Mouse (Mus musculus) bone marrow, adult 2 months (tissue): ENCODE results near the gene Gm49333. TPM values are rescaled to one million over a fixed set of nuclear protein-coding genes. Genes with fewer than 3 reads are reported as not detected.
A peak's percentile ranks its signal among the peaks of the same experiment; 100 is the strongest.

Experiments used
- H3K27ac ChIP-seq: fragments of 200-500 bp; 2 replicates; pipeline ENCODE4 v1.5.1; 2012; ENCODE audit warnings: low read depth, mild to moderate bottlenecking, control low read depth, inconsistent platforms, low read length; ENCODE audit not compliant: control insufficient read depth, poor library complexity, insufficient read depth
- H3K4me1 ChIP-seq: fragments of 200-500 bp; 2 replicates; pipeline ENCODE4 v1.6.1; 2011; ENCODE audit warnings: low read length; ENCODE audit not compliant: control insufficient read depth, insufficient read depth
- H3K4me3 ChIP-seq: fragments of 200-500 bp; replicated peaks from 2 replicates; pipeline ENCODE3; 2011; ENCODE audit warnings: mild to moderate bottlenecking, low read depth, low read length, control low read depth; ENCODE audit not compliant: control insufficient read depth
- CTCF ChIP-seq: fragments of 200-500 bp; IDR thresholded peaks from 2 replicates; pipeline ENCODE4 v1.5.1; 2011; ENCODE audit warnings: low read length, control low read depth; ENCODE audit not compliant: control insufficient read depth, insufficient read depth
- POLR2A ChIP-seq: fragments of 200-500 bp; IDR thresholded peaks from 2 replicates; pipeline ENCODE4 v1.6.1; 2011; ENCODE audit warnings: low read depth, mild to moderate bottlenecking, control low read depth, low read length, borderline replicate concordance; ENCODE audit not compliant: control insufficient read depth
- WGBS: fragments of 180-500 bp; shearing (Covaris S2); methylation state at CpG from one replicate; pipeline ENCODE4 v1.1.7; 2018; 5-methylcytosine and 5-hydroxymethylcytosine counted together
- polyA plus RNA-seq: library from polyadenylated mRNA; stranded (reverse); fragments of >200 nt; gene quantifications from 2 replicates; pipeline ENCODE4 v1.2.4, GENCODE M21; 2011; ENCODE audit warnings: low replicate concordance; ENCODE audit not compliant: missing spikeins, insufficient read depth, insufficient read length

Gene Gm49333
- polyA plus RNA-seq, 1 experiment = not detected

DNA sequence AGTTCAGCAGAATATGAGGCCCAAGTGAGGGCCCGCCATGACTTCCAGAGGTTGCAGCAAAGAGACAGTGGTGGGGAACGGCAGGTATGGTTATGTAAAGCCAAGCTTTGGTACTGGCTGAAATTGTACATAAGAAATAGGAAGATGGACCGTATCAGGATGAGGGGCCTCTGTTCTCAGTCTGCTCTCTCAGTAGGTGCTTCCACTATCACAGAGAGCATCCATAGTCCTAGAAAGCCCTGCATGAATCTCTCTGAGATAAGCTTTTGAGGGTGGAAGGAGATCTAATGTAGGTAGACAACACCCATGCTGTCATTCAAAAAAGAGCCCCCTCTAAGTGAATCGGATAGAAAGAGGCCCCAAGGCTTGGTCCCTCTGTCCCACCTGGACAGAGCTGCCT lies 15.7 kb upstream of the Gm49333 start:
- WGBS = 84% methylated on average over 4 of the region's 4 CpGs
- no peaks in the 10 kb centered on the region for H3K4me1 ChIP-seq
- no peak overlapping the region for H3K4me3 ChIP-seq
- TF ChIP-seq CTCF = no peak
- no peak for TF ChIP-seq POLR2A
- no peak overlapping the region for H3K27ac ChIP-seq

DNA sequence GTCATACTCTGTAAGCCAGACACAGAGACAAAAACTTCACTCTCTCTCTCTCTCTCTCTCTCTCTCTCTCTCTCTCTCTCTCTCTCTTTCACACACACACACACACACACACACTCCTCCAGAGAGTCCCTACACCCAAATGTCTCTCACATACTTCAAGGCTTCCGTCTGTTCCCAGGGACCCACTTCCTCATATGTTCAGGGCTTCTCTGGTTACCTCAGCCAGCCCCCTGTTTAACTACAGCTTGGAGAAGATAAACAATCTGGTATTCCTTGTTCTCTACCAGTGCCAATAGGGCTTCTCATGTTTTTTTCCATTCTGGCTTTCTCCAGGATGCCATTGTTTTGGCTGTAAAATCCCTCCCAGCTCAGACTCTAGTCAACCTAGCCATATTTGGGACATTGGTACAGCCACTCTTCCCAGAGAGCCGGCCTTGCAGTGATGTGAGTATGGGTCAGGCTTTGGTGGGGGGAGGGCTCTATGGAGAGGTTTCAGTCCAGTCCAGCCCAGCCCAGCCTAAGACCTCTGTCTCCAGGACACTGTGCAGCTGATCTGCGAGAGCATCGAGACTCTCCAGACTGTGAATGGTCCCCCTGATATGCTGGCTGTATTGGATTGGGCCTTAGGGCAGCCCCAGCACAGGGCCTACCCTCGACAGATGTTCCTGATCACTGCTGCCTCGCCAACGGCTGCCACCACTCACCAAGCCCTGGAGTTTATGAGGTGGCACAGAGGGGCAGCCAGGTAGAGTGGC lies 14.5 kb upstream of the Gm49333 start:
- TF ChIP-seq CTCF (no peak), POLR2A (no peak)
- WGBS = 65% methylated on average over 7 of the region's 7 CpGs
- Histone ChIP-seq H3K27ac (no peak overlapping the region), H3K4me1 (no peaks in the 10 kb centered on the region), H3K4me3 (no peak overlapping the region)

DNA sequence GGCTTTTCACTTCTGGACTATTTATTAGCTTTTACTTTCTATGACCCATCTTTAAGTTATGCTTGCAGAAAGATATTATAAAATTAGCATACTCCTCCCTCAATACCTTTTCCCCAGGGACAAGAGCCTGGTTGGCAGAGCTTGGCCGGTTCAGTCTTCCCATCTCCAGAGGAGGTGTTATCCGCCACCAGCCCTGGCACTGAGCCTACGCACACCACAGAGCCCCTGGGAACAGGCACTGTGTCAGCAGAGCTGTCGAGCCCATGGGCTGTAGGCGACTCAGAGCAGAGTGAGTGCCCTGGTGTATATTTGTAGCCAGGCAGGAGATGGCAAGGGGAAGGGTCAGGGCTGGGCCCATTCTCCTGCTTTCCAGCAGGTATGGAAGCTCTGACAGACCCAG lies 10.9 kb upstream of the Gm49333 start:
- H3K27ac ChIP-seq = no peak overlapping the region
- H3K4me1 ChIP-seq = no peaks in the 10 kb centered on the region
- WGBS = 78% methylated on average over 5 of the region's 5 CpGs
- TF ChIP-seq POLR2A (no peak), CTCF (no peak)
- H3K4me3 ChIP-seq = no peak overlapping the region

DNA sequence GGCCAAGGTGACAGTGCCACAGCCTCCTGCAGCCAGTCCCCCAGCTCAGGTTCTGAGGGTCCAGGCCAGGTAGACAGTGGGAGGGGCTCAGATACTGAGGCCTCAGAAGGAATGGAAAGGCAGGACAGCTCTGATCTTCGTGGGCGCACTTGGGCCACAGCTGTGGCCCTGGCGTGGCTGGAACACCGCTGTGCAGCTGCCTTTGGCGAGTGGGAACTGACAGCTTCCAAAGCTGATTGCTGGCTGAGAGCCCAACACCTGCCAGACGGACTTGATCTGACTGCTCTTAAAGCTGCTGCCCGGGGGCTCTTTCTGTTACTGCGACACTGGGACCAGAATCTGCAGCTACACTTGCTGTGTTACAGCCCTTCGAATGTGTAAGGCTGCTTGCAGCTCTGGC lies 6.7 kb upstream of the Gm49333 start:
- Histone ChIP-seq H3K27ac (no peak overlapping the region), H3K4me1 (no peaks in the 10 kb centered on the region), H3K4me3 (no peak overlapping the region)
- no peak for TF ChIP-seq POLR2A
- TF ChIP-seq CTCF = no peak
- WGBS = 77% methylated on average over 9 of the region's 9 CpGs

DNA sequence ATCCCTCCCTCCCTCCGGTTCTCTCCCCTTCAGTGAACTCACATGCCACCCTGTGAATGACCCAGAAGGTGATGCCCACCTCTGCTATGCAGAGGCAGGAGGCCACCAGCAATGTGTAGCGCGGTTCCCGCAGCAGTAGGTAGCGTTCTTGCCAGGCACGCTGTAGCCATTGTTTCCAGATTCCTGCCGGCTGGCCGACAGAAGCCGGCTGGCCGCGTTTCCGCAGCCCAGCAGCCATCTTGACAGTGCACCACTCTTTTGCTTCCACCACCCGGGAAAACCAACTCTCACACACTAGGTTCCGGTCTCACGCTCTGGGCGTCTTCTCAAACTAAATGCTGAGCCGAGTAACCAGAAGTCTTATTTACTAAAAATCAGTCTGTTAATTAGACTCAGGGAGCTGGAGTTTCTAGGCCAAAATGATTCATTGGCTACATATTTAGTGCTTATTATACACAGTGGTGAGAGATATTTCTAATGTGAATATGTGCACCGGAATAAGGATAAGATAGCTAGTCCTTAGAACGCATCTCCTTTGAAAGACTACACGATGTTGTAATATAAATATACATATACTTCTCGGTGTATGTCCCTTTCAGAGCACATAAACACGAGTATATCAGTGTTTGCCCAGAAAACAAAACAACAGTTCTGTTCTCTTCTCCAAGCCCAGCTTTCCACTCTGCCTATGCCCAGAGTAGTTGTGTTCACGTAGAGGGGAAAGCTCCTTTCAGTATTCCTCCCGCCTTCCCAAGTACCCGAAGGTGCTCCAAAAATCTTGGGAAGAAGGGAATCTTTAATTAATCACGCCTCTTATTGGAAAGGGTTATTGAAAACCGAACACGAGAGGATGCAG lies 681 bp upstream of the Gm49333 start:
- WGBS = under 1% methylated on average over 28 of the region's 28 CpGs
- no peaks in the 10 kb centered on the region for H3K4me1 ChIP-seq
- TF ChIP-seq CTCF (peak; percentile 21; the same call in 1 of the 2 replicates), POLR2A (peak; percentile 96)
- H3K27ac ChIP-seq = no peak overlapping the region
- peak overlapping the region; percentile 100 for H3K4me3 ChIP-seq

DNA sequence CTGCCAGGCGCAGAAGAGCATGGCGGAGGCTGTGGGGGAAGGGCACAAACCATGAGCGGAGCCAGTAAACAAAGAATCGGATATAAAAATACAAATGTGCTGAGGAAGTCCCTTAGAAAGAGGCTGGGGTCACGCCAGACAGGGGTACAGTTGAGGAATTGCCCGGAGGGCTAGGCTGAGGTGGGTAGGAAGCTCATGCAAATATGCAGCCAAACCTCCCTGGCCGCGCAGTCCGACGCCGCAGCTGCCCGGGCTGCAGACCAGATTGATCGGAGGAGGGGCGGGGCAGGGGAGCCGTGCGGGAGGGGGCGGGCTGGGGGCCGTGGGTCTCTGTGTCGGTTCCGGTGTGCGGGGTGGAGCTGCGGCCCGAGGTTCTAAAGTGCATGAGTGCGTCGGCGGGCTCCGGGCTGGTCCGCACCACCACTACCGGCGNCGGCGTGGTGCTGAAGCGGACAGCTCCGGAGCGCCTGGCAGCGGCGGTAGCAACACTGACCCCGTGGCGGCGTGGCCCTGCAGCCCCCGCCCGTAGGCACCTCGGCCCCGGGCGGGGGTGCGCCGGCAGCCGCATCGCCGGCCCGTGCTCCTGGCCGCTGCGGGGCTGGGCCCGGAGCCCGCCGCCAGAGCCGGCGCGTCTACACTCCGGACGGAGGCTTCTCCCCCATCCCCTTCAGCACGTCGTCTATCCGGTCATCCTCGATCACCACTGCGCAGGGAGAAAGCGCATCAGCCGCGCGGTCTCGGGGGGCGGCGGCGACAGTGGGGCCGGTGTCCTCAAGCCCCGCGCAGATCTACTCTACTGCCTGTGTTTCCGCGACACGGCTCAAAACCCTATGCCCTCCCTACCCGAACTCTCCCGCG lies 8.4 kb downstream of the Gm49333 start:
- 6% methylated on average over 82 of the region's 83 CpGs for WGBS

DNA sequence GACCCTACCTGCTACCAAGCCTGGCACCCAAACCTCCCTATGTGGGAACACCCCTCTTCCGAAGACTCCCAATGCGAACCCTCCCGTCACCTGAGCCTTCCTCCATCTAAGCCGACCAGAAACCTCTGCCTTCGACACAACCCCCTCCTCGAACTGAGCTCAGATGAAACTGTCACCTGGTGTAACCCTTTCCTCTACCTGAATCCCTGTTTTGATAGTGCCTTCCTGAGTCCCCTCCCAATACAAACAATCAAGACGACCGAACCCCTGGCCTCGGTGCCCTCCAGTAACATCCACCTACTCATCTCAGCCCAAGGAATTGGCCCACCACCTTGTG lies 9.0 kb downstream of the Gm49333 start:
- Histone ChIP-seq H3K4me1 (no peaks in the 10 kb centered on the region; the same call in 1 of the 2 replicates), H3K27ac (no peak overlapping the region), H3K4me3 (no peak overlapping the region)
- TF ChIP-seq POLR2A = no peak
- TF ChIP-seq CTCF = no peak
- WGBS = 1% methylated on average over 9 of the region's 9 CpGs

More for the DNA sequence above, 8.4 kb downstream of the Gm49333 start:
- Histone ChIP-seq H3K4me1 (no peaks in the 10 kb centered on the region; the same call in 1 of the 2 replicates), H3K27ac (no peak overlapping the region), H3K4me3 (no peak overlapping the region)
- no peak for TF ChIP-seq POLR2A
- no peak for TF ChIP-seq CTCF

DNA sequence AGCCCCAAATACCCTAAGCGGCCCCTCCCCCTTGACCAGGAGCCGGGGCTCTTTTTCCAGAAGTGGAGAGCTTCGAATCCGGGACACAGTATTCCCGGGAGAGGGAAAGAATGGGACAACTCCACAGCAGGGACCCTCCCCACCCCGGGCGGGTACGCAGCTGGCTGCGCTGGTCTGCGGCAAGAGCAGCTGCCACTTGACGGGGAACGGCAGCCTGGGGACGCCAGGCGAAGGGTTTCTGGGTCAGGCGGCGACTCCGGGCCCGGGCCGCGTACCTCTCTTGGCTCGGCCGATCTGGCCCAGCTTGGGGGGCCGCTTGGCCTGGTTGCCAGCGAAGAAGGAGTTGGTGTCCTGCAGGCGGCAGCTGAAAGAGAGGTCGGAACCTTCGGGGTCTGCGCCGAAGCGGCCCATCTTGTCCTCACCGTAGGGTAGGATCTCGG lies 9.4 kb downstream of the Gm49333 start:
- WGBS = 1% methylated on average over 32 of the region's 32 CpGs
- Histone ChIP-seq H3K27ac (no peak overlapping the region), H3K4me3 (peak overlapping the region; percentile 47), H3K4me1 (no peaks in the 10 kb centered on the region; the same call in 1 of the 2 replicates)
- no peak for TF ChIP-seq CTCF
- TF ChIP-seq POLR2A = no peak
